Mouse (Mus musculus) bone marrow macrophage, adult 2 months (primary cell): ENCODE measurements around the gene Gcnt2.

ENCODE experiments used
- CTCF ChIP-seq: IDR thresholded peaks from 2 replicates; pipeline ENCODE4 v1.5.1; 2012; ENCODE audit warnings: low read depth, mild to moderate bottlenecking, low read length, moderate library complexity
- POLR2A ChIP-seq: IDR thresholded peaks from 2 replicates; pipeline ENCODE4 v1.6.1; 2012; ENCODE audit warnings: mild to moderate bottlenecking, low read depth, low read length, borderline replicate concordance

GRCm38 (mm10) chr13:41002001-41002400, 142.4 kb downstream of the Gcnt2 start:
- TF ChIP-seq CTCF: no peak
- no peak for TF ChIP-seq POLR2A
